Mouse (Mus musculus) CH12.LX (cell line): ENCODE results near the gene Zfp771.

Experiments
- CHD1 ChIP-seq: IDR thresholded peaks from 2 replicates; pipeline ENCODE4 v1.6.1; 2012; ENCODE audit warnings: low read depth, low read length, improper control_type of control experiment, inconsistent platforms
- CTCF ChIP-seq, 2 experiments: IDR thresholded peaks in 1 of 2; conservative IDR thresholded peaks in 1 of 2; 2 replicates each; pipeline ENCODE4 v1.5.1; 2011 to 2012; ENCODE audit warnings: low read depth in 2 of 2, low read length in 2 of 2, improper control_type of control experiment in 1 of 2, inconsistent platforms in 1 of 2, mild to moderate bottlenecking in 1 of 2, moderate library complexity in 1 of 2
- E2F4 ChIP-seq: IDR thresholded peaks from 2 replicates; pipeline ENCODE4 v1.6.1; 2011; ENCODE audit warnings: low read depth, low read length, improper control_type of control experiment; ENCODE audit not compliant: insufficient replicate concordance
- EP300 ChIP-seq: IDR thresholded peaks from 2 replicates; pipeline ENCODE4 v1.6.1; 2011; ENCODE audit warnings: low read length, improper control_type of control experiment
- IRF4 ChIP-seq: IDR thresholded peaks from 2 replicates; pipeline ENCODE4 v1.6.1; 2014; ENCODE audit warnings: low read depth, mild to moderate bottlenecking, inconsistent platforms, low read length, improper control_type of control experiment
- JUND ChIP-seq: conservative IDR thresholded peaks from 2 replicates; pipeline ENCODE4 v1.6.1; 2011; ENCODE audit warnings: low read depth, low read length, improper control_type of control experiment
- MAX ChIP-seq: IDR thresholded peaks from 2 replicates; pipeline ENCODE4 v1.6.1; 2011; ENCODE audit warnings: low read length, improper control_type of control experiment
- POLR2A ChIP-seq: IDR thresholded peaks from 2 replicates; pipeline ENCODE4 v1.6.1; 2011; ENCODE audit warnings: low read depth, mild to moderate bottlenecking, improper control_type of control experiment, low read length
- SMC3 ChIP-seq: IDR thresholded peaks from 2 replicates; pipeline ENCODE4 v1.6.1; 2011; ENCODE audit warnings: low read depth, low read length, improper control_type of control experiment
- TBP ChIP-seq: conservative IDR thresholded peaks from 2 replicates; pipeline ENCODE4 v1.6.1; 2011; ENCODE audit warnings: low read depth, low read length, improper control_type of control experiment
- ZMIZ1 ChIP-seq: IDR thresholded peaks from 2 replicates; pipeline ENCODE4 v1.6.1; 2012; ENCODE audit warnings: low read depth, mild to moderate bottlenecking, inconsistent platforms, low read length, improper control_type of control experiment
- ZNF384 ChIP-seq: IDR thresholded peaks from 2 replicates; pipeline ENCODE4 v1.6.1; 2012; ENCODE audit warnings: low read depth, low read length, improper control_type of control experiment, inconsistent platforms

GRCm38 (mm10) chr7:127207374-127208294 is 36.4 kb upstream of the Zfp771 start:
- TF ChIP-seq ZMIZ1, result no peak
- TF ChIP-seq E2F4, result no peak
- TF ChIP-seq MAX, result no peak
- no peak for TF ChIP-seq SMC3
- TF ChIP-seq CTCF (conservative IDR thresholded peaks at IDR 0.05 in 1 of 2, IDR thresholded peaks at IDR 0.05 in 1 of 2; ENCODE audit: low read depth in 2 of 2, low read length in 2 of 2), result no peak
- no peak for TF ChIP-seq CHD1
- TF ChIP-seq IRF4, result no peak
- no peak for TF ChIP-seq ZNF384
- TF ChIP-seq EP300, result no peak
- TF ChIP-seq POLR2A, result no peak
- TF ChIP-seq TBP, result no peak
- no peak for TF ChIP-seq JUND
